Mouse (Mus musculus): ENCODE results near the gene Cacna1a. TPM values are rescaled to one million over a fixed set of nuclear protein-coding genes. Genes with fewer than 3 reads are reported as not detected.

Cacna1a gene
- 6.3 TPM in 2 replicates for polyA plus RNA-seq (2014; fragmentation: Nextera tagmentation; extraction: Ambion mirVana)

GRCm38 (mm10) chr8:84388275-84388674 lies at the start of gene Cacna1a:
TSS of gene Cacna1a (plus strand) at chr8:84388440.
- no peak for ATAC-seq (ENCODE audit: low FRiP score)
- Histone ChIP-seq H3K9ac (ENCODE audit: low read length) (no peak within 1 kb of the TSS), H3K27me3 (ENCODE audit: control insufficient read depth, insufficient read depth, low read length) (no peaks in the 10 kb centered on the region), H3K4me1 (ENCODE audit: control insufficient read depth, insufficient read depth, low read length) (no peaks in the 10 kb centered on the region), H3K4me3 (ENCODE audit: low read depth, low read length) (no peak within 1 kb of the TSS), H3K27ac (ENCODE audit: low read depth, low read length) (no peak within 1 kb of the TSS), H3K36me3 (ENCODE audit: control insufficient read depth, insufficient read depth, low read length) (no peaks in the 10 kb centered on the region), H3K4me2 (no peak within 1 kb of the TSS), H3K9me3 (ENCODE audit: control insufficient read depth, low read length) (no peaks in the 10 kb centered on the region)
- DNase-seq (ENCODE audit: low spot score, missing footprints) = no peak
- WGBS = 93% methylated on average over 3 of the region's 3 CpGs

- no peak for ATAC-seq (ENCODE audit: low FRiP score)
- Histone ChIP-seq H3K36me3 (ENCODE audit: control insufficient read depth, insufficient read depth, low read length) (no peaks in the 10 kb centered on the region), H3K4me2 (peak overlapping the region; percentile 20; the same call in 1 of the 2 replicates), H3K27ac (ENCODE audit: low read depth, low read length) (no peak overlapping the region), H3K4me3 (ENCODE audit: low read depth, low read length) (no peak overlapping the region), H3K27me3 (ENCODE audit: control insufficient read depth, insufficient read depth, low read length) (peaks cover 10% of the 10 kb centered on the region), H3K9ac (ENCODE audit: low read length) (no peak overlapping the region), H3K9me3 (ENCODE audit: control insufficient read depth, low read length) (no peaks in the 10 kb centered on the region), H3K4me1 (ENCODE audit: control insufficient read depth, insufficient read depth, low read length) (0 out of 2 replicates have a peak, but pooled peaks cover 4% of the 10 kb centered on the region)
- DNase-seq (ENCODE audit: low spot score, missing footprints) = no peak
- WGBS = 9% methylated on average over 17 of the region's 17 CpGs
Measured at GRCm38 (mm10) chr8:84338493-84338892, 49.7 kb upstream of the Cacna1a start.

GRCm38 (mm10) chr8:84339320-84339719 lies 48.9 kb upstream of the Cacna1a start:
- H3K4me3 ChIP-seq (ENCODE audit: low read depth, low read length) = no peak overlapping the region

GRCm38 (mm10) chr8:84339867-84340266 lies 48.4 kb upstream of the Cacna1a start:
- DNase-seq (ENCODE audit: low spot score, missing footprints) (no peak), ATAC-seq (ENCODE audit: low FRiP score) (no peak)
- no peaks in the 10 kb centered on the region for H3K36me3 ChIP-seq (ENCODE audit: control insufficient read depth, insufficient read depth, low read length)
- no peaks in the 10 kb centered on the region for H3K9me3 ChIP-seq (ENCODE audit: control insufficient read depth, low read length)
- no peak overlapping the region for H3K4me2 ChIP-seq
- WGBS = 51% methylated on average over 4 of the region's 4 CpGs
- H3K4me1 ChIP-seq (ENCODE audit: control insufficient read depth, insufficient read depth, low read length) = 0 out of 2 replicates have a peak, but pooled peaks cover 4% of the 10 kb centered on the region
- no peak overlapping the region for H3K9ac ChIP-seq (ENCODE audit: low read length)
- no peak overlapping the region for H3K4me3 ChIP-seq (ENCODE audit: low read depth, low read length)
- peaks cover 10% of the 10 kb centered on the region for H3K27me3 ChIP-seq (ENCODE audit: control insufficient read depth, insufficient read depth, low read length)
- no peak overlapping the region for H3K27ac ChIP-seq (ENCODE audit: low read depth, low read length)

More at GRCm38 (mm10) chr8:84339320-84339719, 48.9 kb upstream of the Cacna1a start:
- no peaks in the 10 kb centered on the region for H3K36me3 ChIP-seq (ENCODE audit: control insufficient read depth, insufficient read depth, low read length)
- 0 out of 2 replicates have a peak, but pooled peaks cover 4% of the 10 kb centered on the region for H3K4me1 ChIP-seq (ENCODE audit: control insufficient read depth, insufficient read depth, low read length)
- WGBS = 7% methylated on average over 7 of the region's 7 CpGs
- no peak overlapping the region for H3K4me2 ChIP-seq
- DNase-seq (ENCODE audit: low spot score, missing footprints) (no peak), ATAC-seq (ENCODE audit: low FRiP score) (no peak)
- H3K27me3 ChIP-seq (ENCODE audit: control insufficient read depth, insufficient read depth, low read length) = peaks cover 10% of the 10 kb centered on the region
- no peaks in the 10 kb centered on the region for H3K9me3 ChIP-seq (ENCODE audit: control insufficient read depth, low read length)
- no peak overlapping the region for H3K27ac ChIP-seq (ENCODE audit: low read depth, low read length)
- H3K9ac ChIP-seq (ENCODE audit: low read length) = no peak overlapping the region

- Histone ChIP-seq H3K27me3 (ENCODE audit: control insufficient read depth, insufficient read depth, low read length) (peaks cover 10% of the 10 kb centered on the region), H3K9ac (ENCODE audit: low read length) (no peak overlapping the region), H3K36me3 (ENCODE audit: control insufficient read depth, insufficient read depth, low read length) (no peaks in the 10 kb centered on the region), H3K9me3 (ENCODE audit: control insufficient read depth, low read length) (no peaks in the 10 kb centered on the region), H3K4me2 (no peak overlapping the region), H3K4me3 (ENCODE audit: low read depth, low read length) (no peak overlapping the region), H3K4me1 (ENCODE audit: control insufficient read depth, insufficient read depth, low read length) (0 out of 2 replicates have a peak, but pooled peaks cover 4% of the 10 kb centered on the region), H3K27ac (ENCODE audit: low read depth, low read length) (no peak overlapping the region)
- ATAC-seq (ENCODE audit: low FRiP score) (no peak), DNase-seq (ENCODE audit: low spot score, missing footprints) (no peak)
- 13% methylated on average over 2 of the region's 2 CpGs for WGBS
Measured at GRCm38 (mm10) chr8:84340671-84341070, 47.6 kb upstream of the Cacna1a start.

GRCm38 (mm10) chr8:84345493-84345892 lies 42.7 kb upstream of the Cacna1a start:
- H3K4me3 ChIP-seq (ENCODE audit: low read depth, low read length) = no peak overlapping the region
- WGBS = 79% methylated on average over 7 of the region's 7 CpGs
- no peak for ATAC-seq (ENCODE audit: low FRiP score)

GRCm38 (mm10) chr8:84346421-84346820 lies 41.8 kb upstream of the Cacna1a start:
- no peak for DNase-seq (ENCODE audit: low spot score, missing footprints)
- Histone ChIP-seq H3K9ac (ENCODE audit: low read length) (no peak overlapping the region), H3K27me3 (ENCODE audit: control insufficient read depth, insufficient read depth, low read length) (no peaks in the 10 kb centered on the region; the same call in 1 of the 2 replicates), H3K9me3 (ENCODE audit: control insufficient read depth, low read length) (no peaks in the 10 kb centered on the region), H3K4me1 (ENCODE audit: control insufficient read depth, insufficient read depth, low read length) (no peaks in the 10 kb centered on the region), H3K27ac (ENCODE audit: low read depth, low read length) (no peak overlapping the region), H3K4me3 (ENCODE audit: low read depth, low read length) (no peak overlapping the region), H3K36me3 (ENCODE audit: control insufficient read depth, insufficient read depth, low read length) (no peaks in the 10 kb centered on the region), H3K4me2 (no peak overlapping the region)
- ATAC-seq (ENCODE audit: low FRiP score) = no peak
- 69% methylated on average over 4 of the region's 4 CpGs for WGBS

More at GRCm38 (mm10) chr8:84345493-84345892, 42.7 kb upstream of the Cacna1a start:
- Histone ChIP-seq H3K9me3 (ENCODE audit: control insufficient read depth, low read length) (no peaks in the 10 kb centered on the region), H3K4me1 (ENCODE audit: control insufficient read depth, insufficient read depth, low read length) (no peaks in the 10 kb centered on the region), H3K9ac (ENCODE audit: low read length) (no peak overlapping the region), H3K36me3 (ENCODE audit: control insufficient read depth, insufficient read depth, low read length) (no peaks in the 10 kb centered on the region), H3K27me3 (ENCODE audit: control insufficient read depth, insufficient read depth, low read length) (no peaks in the 10 kb centered on the region; the same call in 1 of the 2 replicates), H3K27ac (ENCODE audit: low read depth, low read length) (no peak overlapping the region), H3K4me2 (no peak overlapping the region)
- no peak for DNase-seq (ENCODE audit: low spot score, missing footprints)

- Histone ChIP-seq H3K4me1 (ENCODE audit: control insufficient read depth, insufficient read depth, low read length) (no peaks in the 10 kb centered on the region), H3K36me3 (ENCODE audit: control insufficient read depth, insufficient read depth, low read length) (no peaks in the 10 kb centered on the region), H3K27ac (ENCODE audit: low read depth, low read length) (no peak overlapping the region), H3K9me3 (ENCODE audit: control insufficient read depth, low read length) (no peaks in the 10 kb centered on the region), H3K4me2 (no peak overlapping the region), H3K4me3 (ENCODE audit: low read depth, low read length) (no peak overlapping the region), H3K27me3 (ENCODE audit: control insufficient read depth, insufficient read depth, low read length) (no peaks in the 10 kb centered on the region; the same call in 1 of the 2 replicates), H3K9ac (ENCODE audit: low read length) (no peak overlapping the region)
- DNase-seq (ENCODE audit: low spot score, missing footprints) (no peak), ATAC-seq (ENCODE audit: low FRiP score) (no peak)
- WGBS = 74% methylated on average over 1 of the region's 1 CpGs
Measured at GRCm38 (mm10) chr8:84349526-84349925, 38.7 kb upstream of the Cacna1a start.

GRCm38 (mm10) chr8:84350960-84351359 lies 37.3 kb upstream of the Cacna1a start:
- Histone ChIP-seq H3K27ac (ENCODE audit: low read depth, low read length) (no peak overlapping the region), H3K36me3 (ENCODE audit: control insufficient read depth, insufficient read depth, low read length) (no peaks in the 10 kb centered on the region), H3K9me3 (ENCODE audit: control insufficient read depth, low read length) (no peaks in the 10 kb centered on the region), H3K4me2 (no peak overlapping the region), H3K27me3 (ENCODE audit: control insufficient read depth, insufficient read depth, low read length) (no peaks in the 10 kb centered on the region; the same call in 1 of the 2 replicates), H3K4me3 (ENCODE audit: low read depth, low read length) (no peak overlapping the region), H3K4me1 (ENCODE audit: control insufficient read depth, insufficient read depth, low read length) (no peaks in the 10 kb centered on the region), H3K9ac (ENCODE audit: low read length) (no peak overlapping the region)
- no peak for ATAC-seq (ENCODE audit: low FRiP score)
- no peak for DNase-seq (ENCODE audit: low spot score, missing footprints)
- 72% methylated on average over 4 of the region's 4 CpGs for WGBS
